Mouse (Mus musculus) liver, embryonic 16.5 days (tissue): ENCODE measurements around the gene Fchsd2. TPM values are rescaled to one million over a fixed set of nuclear protein-coding genes. Genes with fewer than 3 reads are reported as not detected.

ENCODE experiments used
- ATAC-seq: fragments of 200-750 bp; cut with Nextera tagmentation; 2 replicates; pipeline ENCODE4 v1.8.0; 2017; ENCODE audit warnings: low read depth, mild to moderate bottlenecking, moderate number of reproducible peaks, moderate library complexity
- H3K27ac ChIP-seq: fragments of 300-500 bp; sonication (generic); 2 replicates; pipeline ENCODE4 v1.5.1; 2014; ENCODE audit warnings: mild to moderate bottlenecking, low read length
- H3K27me3 ChIP-seq: fragments of 300-500 bp; sonication (generic); 2 replicates; pipeline ENCODE4 v1.6.1; 2014; ENCODE audit warnings: low read depth, low read length, mixed read lengths; ENCODE audit not compliant: control insufficient read depth, insufficient read depth
- H3K36me3 ChIP-seq: fragments of 300-500 bp; sonication (generic); 2 replicates; pipeline ENCODE4 v1.6.1; 2014; ENCODE audit warnings: mild to moderate bottlenecking; ENCODE audit not compliant: control insufficient read depth, insufficient read depth
- H3K4me1 ChIP-seq: fragments of 300-500 bp; sonication (generic); 2 replicates; pipeline ENCODE4 v1.6.1; 2014; ENCODE audit warnings: low read depth, low read length, mixed read lengths; ENCODE audit not compliant: control insufficient read depth
- H3K4me2 ChIP-seq: fragments of 300-500 bp; sonication (generic); 2 replicates; pipeline ENCODE4 v1.6.1; 2014; ENCODE audit warnings: low read depth, low read length, mixed read lengths
- H3K4me3 ChIP-seq: fragments of 300-500 bp; sonication (generic); 2 replicates; pipeline ENCODE4 v1.5.1; 2014; ENCODE audit warnings: low read depth, mild to moderate bottlenecking, low read length
- H3K9ac ChIP-seq: fragments of 300-500 bp; sonication (generic); 2 replicates; pipeline ENCODE4 v1.6.1; 2014; ENCODE audit warnings: low read depth, low read length
- H3K9me3 ChIP-seq: fragments of 300-500 bp; sonication (generic); replicated peaks from 2 replicates; pipeline ENCODE4 v1.6.1; 2016; ENCODE audit warnings: low read length; ENCODE audit not compliant: control insufficient read depth
- WGBS: fragments of 180-500 bp; shearing (Covaris S2); extraction: QIAGEN DNeasy Blood & Tissue Kit; methylation state at CpG from one replicate; pipeline ENCODE4 v1.1.7; 2014; ENCODE audit not compliant: insufficient replicate concordance; 5-methylcytosine and 5-hydroxymethylcytosine counted together
- polyA plus RNA-seq: library from polyadenylated mRNA; unstranded; fragments of >200 nt; fragmentation: Nextera tagmentation; extraction: Ambion mirVana; gene quantifications from 2 replicates; pipeline ENCODE4 v1.2.1, GENCODE M21; 2015

Gene Fchsd2
- polyA plus RNA-seq, 1 experiment from 2014 or later = 5.9 TPM

GRCm38 (mm10) chr7:101291641-101292040 is 199.0 kb downstream of the Fchsd2 start:
- no peak overlapping the region for H3K4me2 ChIP-seq
- no peak overlapping the region for H3K4me3 ChIP-seq
- no peaks in the 10 kb centered on the region; the same call in 1 of the 2 replicates for H3K27me3 ChIP-seq
- H3K27ac ChIP-seq = no peak overlapping the region
- no peak for ATAC-seq
- peaks cover 4% of the 10 kb centered on the region for H3K4me1 ChIP-seq
- no peak overlapping the region for H3K9ac ChIP-seq
- no peaks in the 10 kb centered on the region for H3K9me3 ChIP-seq
- no peaks in the 10 kb centered on the region for H3K36me3 ChIP-seq
- WGBS = 82% methylated on average over 8 of the region's 8 CpGs

DNA sequence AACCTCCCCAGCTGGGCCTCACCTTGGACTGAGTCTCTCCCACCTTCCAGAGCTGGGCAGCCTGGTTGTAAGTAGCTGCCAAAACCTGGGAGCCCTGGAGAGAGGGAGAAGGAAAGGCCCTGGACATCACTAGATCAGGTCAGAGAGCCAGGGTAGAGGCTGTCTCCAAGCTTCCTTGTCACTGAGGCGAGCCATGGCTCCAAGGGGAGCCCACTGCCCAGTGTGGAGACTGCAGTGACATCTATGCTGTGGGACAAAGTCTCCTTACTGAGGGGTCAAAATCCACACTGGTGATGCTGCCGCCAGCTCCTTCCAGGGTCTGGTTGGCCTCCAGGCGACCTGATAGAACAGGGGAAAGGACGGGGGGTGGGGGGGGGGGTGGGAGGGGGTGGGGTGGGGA is 199.4 kb downstream of the Fchsd2 start:
- no peak overlapping the region for H3K27ac ChIP-seq

DNA sequence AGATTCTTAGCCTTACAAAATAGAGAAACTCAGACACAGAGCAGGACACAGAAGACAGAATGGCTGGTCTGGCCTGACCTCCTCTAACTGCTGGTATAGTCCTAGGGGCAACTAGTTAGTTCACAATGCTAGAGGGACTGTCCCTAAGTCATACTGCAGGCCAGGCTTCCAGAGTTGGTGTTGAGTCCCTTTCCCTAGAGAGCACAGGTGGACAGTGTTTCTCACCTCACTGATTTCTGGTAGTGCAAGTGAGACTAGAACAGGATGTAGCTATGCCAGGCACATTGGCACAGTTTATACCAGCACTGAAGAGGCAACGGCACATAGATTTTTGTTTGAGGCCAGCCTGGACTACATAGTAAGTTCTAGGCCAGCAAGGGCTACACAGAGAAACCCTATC is 200.0 kb downstream of the Fchsd2 start:
- peaks cover 9% of the 10 kb centered on the region for H3K4me1 ChIP-seq
- H3K9ac ChIP-seq = no peak overlapping the region
- WGBS = 85% methylated on average over 1 of the region's 1 CpGs
- H3K36me3 ChIP-seq = no peaks in the 10 kb centered on the region
- ATAC-seq = no peak
- no peak overlapping the region for H3K4me2 ChIP-seq
- H3K27ac ChIP-seq = no peak overlapping the region
- no peaks in the 10 kb centered on the region for H3K9me3 ChIP-seq
- H3K4me3 ChIP-seq = no peak overlapping the region
- no peaks in the 10 kb centered on the region; the same call in 1 of the 2 replicates for H3K27me3 ChIP-seq

More for the DNA sequence above, 199.4 kb downstream of the Fchsd2 start:
- Histone ChIP-seq H3K27me3 (no peaks in the 10 kb centered on the region; the same call in 1 of the 2 replicates), H3K4me3 (no peak overlapping the region), H3K4me1 (peaks cover 8% of the 10 kb centered on the region), H3K9me3 (no peaks in the 10 kb centered on the region), H3K4me2 (no peak overlapping the region), H3K36me3 (no peaks in the 10 kb centered on the region), H3K9ac (no peak overlapping the region)
- no peak for ATAC-seq
- 66% methylated on average over 4 of the region's 4 CpGs for WGBS

GRCm38 (mm10) chr7:101293138-101293537 is 200.5 kb downstream of the Fchsd2 start:
- Histone ChIP-seq H3K9me3 (no peaks in the 10 kb centered on the region), H3K27me3 (no peaks in the 10 kb centered on the region; the same call in 1 of the 2 replicates), H3K9ac (no peak overlapping the region), H3K4me1 (peaks cover 9% of the 10 kb centered on the region), H3K27ac (no peak overlapping the region), H3K4me2 (no peak overlapping the region), H3K36me3 (no peaks in the 10 kb centered on the region), H3K4me3 (no peak overlapping the region)
- no peak for ATAC-seq
- WGBS = 69% methylated on average over 4 of the region's 4 CpGs

GRCm38 (mm10) chr7:101293611-101294010 is 200.9 kb downstream of the Fchsd2 start:
- H3K27ac ChIP-seq = no peak overlapping the region
- no peaks in the 10 kb centered on the region; the same call in 1 of the 2 replicates for H3K27me3 ChIP-seq
- ATAC-seq = no peak
- H3K36me3 ChIP-seq = no peaks in the 10 kb centered on the region
- no peaks in the 10 kb centered on the region for H3K9me3 ChIP-seq
- no peak overlapping the region for H3K4me3 ChIP-seq
- no peak overlapping the region for H3K9ac ChIP-seq
- H3K4me2 ChIP-seq = no peak overlapping the region
- H3K4me1 ChIP-seq = peaks cover 9% of the 10 kb centered on the region
- 66% methylated on average over 4 of the region's 4 CpGs for WGBS

DNA sequence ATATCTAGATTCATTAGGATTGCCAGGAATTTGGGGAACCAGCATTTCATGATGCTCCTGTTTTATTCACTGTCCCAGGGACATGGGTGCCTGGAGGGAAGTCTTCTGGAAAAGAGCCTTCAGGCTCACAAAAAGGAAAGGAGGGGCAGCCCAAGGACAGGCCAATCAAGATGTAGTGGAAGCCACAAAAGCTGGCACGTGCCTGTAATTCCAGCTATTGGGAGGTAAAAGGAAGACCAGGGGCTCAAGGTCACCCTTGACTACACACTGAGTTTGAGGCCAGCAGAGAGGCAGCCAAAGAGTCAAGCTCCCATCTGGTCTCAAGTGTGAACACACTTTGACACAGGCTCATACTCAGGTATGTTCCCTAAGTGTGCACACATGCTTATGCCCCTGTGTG is 202.8 kb downstream of the Fchsd2 start:
- Histone ChIP-seq H3K4me3 (no peak overlapping the region), H3K4me2 (no peak overlapping the region), H3K36me3 (no peaks in the 10 kb centered on the region), H3K9me3 (no peaks in the 10 kb centered on the region), H3K9ac (no peak overlapping the region), H3K27ac (no peak overlapping the region), H3K4me1 (peaks cover 11% of the 10 kb centered on the region), H3K27me3 (no peaks in the 10 kb centered on the region; the same call in 1 of the 2 replicates)
- 60% methylated on average over 1 of the region's 1 CpGs for WGBS
- no peak for ATAC-seq

DNA sequence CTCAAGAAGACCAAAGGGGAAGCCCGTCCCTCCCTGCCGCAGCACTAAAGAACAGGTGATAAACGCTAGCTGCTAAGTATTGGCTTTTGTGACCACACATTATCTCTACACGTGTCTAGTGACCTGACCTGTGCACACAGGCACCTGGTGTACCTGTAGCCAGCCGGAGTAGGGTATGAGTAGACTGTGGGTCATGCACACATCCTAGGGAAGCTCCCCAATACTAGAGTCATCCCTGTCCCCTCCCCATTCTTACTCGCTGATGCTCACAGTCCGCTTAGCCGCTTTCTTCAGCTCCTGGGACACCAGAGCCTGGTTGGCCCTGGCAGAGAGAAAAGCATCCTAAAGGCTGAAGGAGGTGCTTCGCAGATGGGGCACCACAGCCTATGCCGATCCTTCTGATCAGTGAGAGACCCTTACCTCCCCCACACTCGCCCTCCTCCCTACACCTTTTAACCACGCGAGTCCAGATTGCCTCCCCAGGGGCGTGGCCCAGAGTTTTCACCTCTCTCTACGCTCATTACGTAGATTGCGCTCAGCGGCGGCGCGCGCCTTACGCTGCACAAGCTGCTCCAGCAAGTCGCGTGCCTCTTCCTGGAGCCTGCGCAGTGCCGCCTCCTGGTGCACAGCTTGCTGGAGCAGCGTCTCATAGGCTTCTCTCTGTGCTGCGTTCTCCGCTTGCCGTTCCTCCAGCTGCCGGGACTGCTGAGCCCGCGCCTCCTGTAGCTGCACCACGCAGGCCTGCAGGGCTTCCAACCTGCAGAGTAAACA is 203.8 kb downstream of the Fchsd2 start:
- peak overlapping the region; percentile 41 for H3K4me2 ChIP-seq
- no peaks in the 10 kb centered on the region; the same call in 1 of the 2 replicates for H3K27me3 ChIP-seq
- no peaks in the 10 kb centered on the region for H3K9me3 ChIP-seq
- no peak overlapping the region for H3K27ac ChIP-seq
- H3K4me1 ChIP-seq = peaks cover 11% of the 10 kb centered on the region
- no peak overlapping the region for H3K9ac ChIP-seq
- H3K4me3 ChIP-seq = no peak overlapping the region
- ATAC-seq = peak; percentile 52
- 16% methylated on average over 35 of the region's 35 CpGs for whole genome bisulfite sequencing
- H3K36me3 ChIP-seq = no peaks in the 10 kb centered on the region

GRCm38 (mm10) chr7:101297023-101297405 is 204.4 kb downstream of the Fchsd2 start:
- H3K27me3 ChIP-seq = no peaks in the 10 kb centered on the region; the same call in 1 of the 2 replicates
- no peaks in the 10 kb centered on the region for H3K9me3 ChIP-seq
- H3K9ac ChIP-seq = no peak overlapping the region
- H3K4me1 ChIP-seq = peaks cover 11% of the 10 kb centered on the region
- H3K4me2 ChIP-seq = peak overlapping the region; percentile 41
- H3K27ac ChIP-seq = no peak overlapping the region
- 40% methylated on average over 8 of the region's 8 CpGs for WGBS
- no peak for ATAC-seq
- H3K4me3 ChIP-seq = no peak overlapping the region
- no peaks in the 10 kb centered on the region for H3K36me3 ChIP-seq

DNA sequence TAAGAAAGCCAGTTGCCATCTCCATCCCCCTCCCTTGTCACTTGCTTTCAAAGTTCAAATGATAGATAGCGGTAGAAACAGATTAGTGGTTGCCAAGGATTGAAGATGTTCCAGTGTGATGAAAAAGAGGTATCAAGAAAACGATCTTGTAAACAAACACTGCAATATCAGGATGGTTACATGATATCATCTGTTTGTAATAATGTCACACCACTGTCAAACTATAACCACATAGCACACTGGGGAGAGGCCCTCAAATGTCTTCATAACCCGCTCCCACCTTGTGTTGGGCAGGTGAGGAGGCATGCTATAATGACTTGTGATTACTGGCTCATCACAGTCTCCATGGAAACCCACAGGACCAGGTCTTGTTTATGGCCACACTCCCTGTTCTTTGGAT is 205.7 kb downstream of the Fchsd2 start:
- Histone ChIP-seq H3K9ac (no peak overlapping the region), H3K27ac (no peak overlapping the region), H3K36me3 (no peaks in the 10 kb centered on the region), H3K4me2 (no peak overlapping the region), H3K4me3 (no peak overlapping the region), H3K9me3 (no peaks in the 10 kb centered on the region), H3K27me3 (no peaks in the 10 kb centered on the region; the same call in 1 of the 2 replicates), H3K4me1 (peaks cover 15% of the 10 kb centered on the region)
- 57% methylated on average over 3 of the region's 3 CpGs for WGBS
- ATAC-seq = no peak
